Mouse (Mus musculus) limb, embryonic 11.5 days (tissue): ENCODE measurements around the gene Wrb. TPM values are rescaled to one million over a fixed set of nuclear protein-coding genes. Genes with fewer than 3 reads are reported as not detected.

ENCODE experiments used
- ATAC-seq: fragments of 200-750 bp; cut with Nextera tagmentation; 2 replicates; pipeline ENCODE4 v1.8.0; 2017; ENCODE audit warnings: low read depth; ENCODE audit not compliant: insufficient number of reproducible peaks, low FRiP score, low TSS enrichment
- DNase-seq: peaks from one replicate; pipeline ENCODE4 v3.0.0-alpha.2; 2015; ENCODE audit warnings: low spot score
- H3K27ac ChIP-seq: fragments of 300-500 bp; sonication (generic); replicated peaks from 2 replicates; pipeline ENCODE4 v1.5.1; 2014; ENCODE audit warnings: low read depth, mild to moderate bottlenecking, low read length
- H3K27me3 ChIP-seq: fragments of 300-500 bp; sonication (generic); 2 replicates; pipeline ENCODE4 v1.6.1; 2014; ENCODE audit warnings: mild to moderate bottlenecking, low read length, mixed read lengths; ENCODE audit not compliant: control insufficient read depth, insufficient read depth
- H3K36me3 ChIP-seq: fragments of 300-500 bp; sonication (generic); 2 replicates; pipeline ENCODE4 v1.6.1; 2014; ENCODE audit warnings: mild to moderate bottlenecking, low read length, moderate library complexity, mixed read lengths; ENCODE audit not compliant: control insufficient read depth, insufficient read depth
- H3K4me1 ChIP-seq: fragments of 300-500 bp; sonication (generic); 2 replicates; pipeline ENCODE4 v1.6.1; 2014; ENCODE audit warnings: low read length, mixed read lengths; ENCODE audit not compliant: control insufficient read depth, insufficient read depth
- H3K4me2 ChIP-seq: fragments of 300-500 bp; sonication (generic); 2 replicates; pipeline ENCODE4 v1.6.1; 2014; ENCODE audit warnings: low read depth, mild to moderate bottlenecking, moderate library complexity; ENCODE audit not compliant: severe bottlenecking
- H3K4me3 ChIP-seq: fragments of 300-500 bp; sonication (generic); 2 replicates; pipeline ENCODE4 v1.5.1; 2014; ENCODE audit warnings: low read depth, low read length
- H3K9ac ChIP-seq: fragments of 300-500 bp; sonication (generic); 2 replicates; pipeline ENCODE4 v1.6.1; 2014; ENCODE audit warnings: mild to moderate bottlenecking, low read length
- H3K9me3 ChIP-seq: fragments of 300-500 bp; sonication (generic); 2 replicates; pipeline ENCODE4 v1.6.1; 2016; ENCODE audit warnings: low read length; ENCODE audit not compliant: control insufficient read depth
- WGBS: fragments of 180-500 bp; shearing (Covaris S2); extraction: QIAGEN DNeasy Blood & Tissue Kit; methylation state at CpG from one replicate; pipeline ENCODE4 v1.1.7; 2014; 5-methylcytosine and 5-hydroxymethylcytosine counted together
- polyA plus RNA-seq: library from polyadenylated mRNA; unstranded; fragments of >200 nt; fragmentation: Nextera tagmentation; extraction: Ambion mirVana; gene quantifications from 2 replicates; pipeline ENCODE4 v1.2.1, GENCODE M21; 2014

The Wrb gene
- polyA plus RNA-seq, 1 experiment from 2014 or later: 75.7 TPM

DNA sequence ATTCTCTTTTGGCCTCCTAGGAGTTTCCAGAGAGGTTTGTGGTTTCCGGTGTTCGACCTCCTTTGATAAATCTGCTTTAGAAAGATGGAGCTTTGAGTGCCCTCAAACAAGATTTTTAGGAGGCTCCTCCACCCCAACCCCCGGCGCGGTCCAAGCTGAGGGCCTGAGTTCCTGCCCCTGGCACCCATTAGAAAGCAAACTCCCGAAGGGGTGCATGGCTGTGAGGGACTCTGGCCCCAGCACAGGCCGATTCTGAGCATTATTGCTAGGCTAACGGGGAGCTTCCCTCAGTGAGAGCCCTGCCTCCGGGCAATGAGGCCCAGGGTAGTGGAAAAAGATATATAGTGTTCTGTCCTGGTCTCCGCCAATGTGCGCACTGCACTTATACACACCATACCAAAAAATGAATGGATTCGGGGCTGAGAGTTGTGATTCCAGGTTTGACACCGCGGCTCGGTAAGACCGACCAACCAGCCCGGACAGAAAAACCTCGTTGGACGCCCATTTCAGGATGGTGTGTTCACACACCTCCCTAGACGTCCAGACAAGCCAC, 14.7 kb downstream of the Wrb start:
- Histone ChIP-seq H3K4me2 (peak overlapping the region; percentile 89; the same call in 1 of the 2 replicates), H3K36me3 (no peaks in the 10 kb centered on the region), H3K27ac (no peak overlapping the region), H3K27me3 (no peaks in the 10 kb centered on the region), H3K4me1 (peaks cover 3% of the 10 kb centered on the region; the same call in 1 of the 2 replicates), H3K9me3 (no peaks in the 10 kb centered on the region), H3K9ac (peak overlapping the region; percentile 85), H3K4me3 (peak overlapping the region; percentile 45)
- no peak for DNase-seq
- no peak for ATAC-seq
- 82% methylated on average over 20 of the region's 20 CpGs for WGBS

DNA sequence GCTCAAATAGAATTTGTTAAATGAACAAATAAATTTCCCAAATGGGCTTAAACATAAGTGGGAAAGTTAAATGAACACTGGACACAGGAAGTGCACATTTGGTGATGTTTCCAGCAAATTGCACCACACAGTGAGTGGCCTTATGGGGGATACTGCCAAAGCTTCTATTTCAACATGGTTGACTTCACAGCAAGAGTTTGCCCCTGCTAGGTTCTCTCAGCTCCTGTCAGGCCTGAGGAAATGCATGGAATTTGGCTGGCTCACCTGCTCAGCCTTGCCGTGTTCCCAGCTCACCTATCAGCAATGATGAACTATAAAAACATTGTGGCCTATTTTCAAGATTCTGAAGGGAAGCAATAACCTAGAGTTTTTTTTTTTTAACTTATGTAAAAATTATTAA, 15.7 kb downstream of the Wrb start:
- Histone ChIP-seq H3K4me1 (peaks cover 3% of the 10 kb centered on the region; the same call in 1 of the 2 replicates), H3K9me3 (no peaks in the 10 kb centered on the region), H3K4me2 (no peak overlapping the region), H3K4me3 (no peak overlapping the region), H3K9ac (no peak overlapping the region), H3K27me3 (no peaks in the 10 kb centered on the region), H3K27ac (no peak overlapping the region), H3K36me3 (no peaks in the 10 kb centered on the region)
- 85% methylated on average over 1 of the region's 1 CpGs for WGBS
- DNase-seq (no peak), ATAC-seq (no peak)

DNA sequence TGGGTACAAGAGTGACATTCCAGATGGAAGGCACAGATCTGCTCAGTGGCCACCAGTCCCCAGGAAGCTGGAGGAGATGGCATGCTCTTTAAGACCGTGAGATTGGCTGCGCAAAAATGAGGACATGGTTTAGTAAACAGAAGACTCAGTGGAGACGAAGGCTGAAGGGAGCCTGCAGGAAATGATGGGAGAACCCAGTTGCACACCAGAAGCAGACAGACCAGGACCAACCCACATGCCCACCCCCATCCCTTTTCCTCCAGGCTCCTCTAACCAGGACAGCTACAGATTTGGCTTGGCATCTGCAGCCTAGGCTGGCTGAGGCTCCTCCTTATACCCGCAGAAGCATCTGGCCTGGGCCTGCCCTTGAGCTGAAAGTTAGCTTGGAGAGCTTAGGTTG, 16.1 kb downstream of the Wrb start:
- Histone ChIP-seq H3K9me3 (no peaks in the 10 kb centered on the region), H3K4me1 (peaks cover 3% of the 10 kb centered on the region; the same call in 1 of the 2 replicates), H3K4me2 (no peak overlapping the region), H3K4me3 (no peak overlapping the region), H3K27me3 (no peaks in the 10 kb centered on the region), H3K9ac (no peak overlapping the region), H3K27ac (no peak overlapping the region), H3K36me3 (no peaks in the 10 kb centered on the region)
- no peak for ATAC-seq
- 89% methylated on average over 4 of the region's 4 CpGs for WGBS
- no peak for DNase-seq

DNA sequence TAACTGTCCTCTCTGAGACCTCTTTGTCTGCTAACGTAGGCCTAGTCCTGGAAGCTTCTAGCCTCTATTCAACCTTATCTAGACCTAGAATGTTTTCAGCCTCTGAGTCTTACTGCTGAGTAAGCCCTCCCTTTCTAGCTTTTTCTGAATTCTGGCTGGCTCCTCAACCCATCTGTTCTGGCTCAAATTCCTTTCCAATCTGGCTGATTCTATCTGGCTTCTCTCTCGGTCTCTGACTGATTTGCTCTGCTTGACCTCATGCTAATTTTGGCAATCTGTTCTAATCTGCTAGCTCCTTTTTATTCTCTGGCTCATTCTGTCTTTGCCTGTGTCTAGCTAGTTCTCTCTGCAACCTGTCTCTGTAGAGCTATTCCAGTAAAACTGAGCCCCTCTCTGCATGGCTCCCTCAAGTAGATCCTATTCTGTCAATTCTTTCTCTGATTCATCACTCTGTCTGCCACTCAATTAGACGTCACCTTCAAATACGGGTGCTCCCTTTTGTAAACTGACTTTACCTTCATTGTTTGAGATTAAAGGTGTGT, 20.6 kb downstream of the Wrb start:
- no peak for ATAC-seq

DNA sequence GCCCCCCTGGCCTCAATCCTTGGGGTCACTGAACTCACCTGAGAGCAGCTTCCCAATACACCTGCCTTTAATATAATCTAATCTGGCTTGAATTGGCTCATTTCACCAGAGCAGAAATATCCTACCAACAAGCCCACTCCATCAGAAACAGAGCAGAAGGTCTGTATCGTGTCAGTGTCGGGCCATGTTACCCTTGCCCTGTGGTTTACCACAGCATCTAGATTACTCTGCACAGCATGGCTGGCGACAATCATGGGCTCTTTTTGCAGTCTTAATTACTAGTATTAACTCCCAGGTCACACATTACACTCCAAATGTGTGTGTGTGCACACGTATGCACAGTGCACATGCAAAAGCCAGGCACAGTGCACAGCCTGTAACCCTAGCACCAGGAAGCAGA, 23.6 kb downstream of the Wrb start:
- H3K4me1 ChIP-seq: no peaks in the 10 kb centered on the region
- ATAC-seq: no peak
- DNase-seq: no peak
- H3K36me3 ChIP-seq: no peaks in the 10 kb centered on the region
- H3K4me2 ChIP-seq: no peak overlapping the region
- no peak overlapping the region for H3K4me3 ChIP-seq
- WGBS: 86% methylated on average over 4 of the region's 4 CpGs
- H3K27ac ChIP-seq: no peak overlapping the region
- no peaks in the 10 kb centered on the region for H3K9me3 ChIP-seq
- H3K27me3 ChIP-seq: no peaks in the 10 kb centered on the region
- H3K9ac ChIP-seq: no peak overlapping the region

More for the DNA sequence above, 20.6 kb downstream of the Wrb start:
- Histone ChIP-seq H3K4me1 (no peaks in the 10 kb centered on the region), H3K9me3 (no peaks in the 10 kb centered on the region), H3K27ac (no peak overlapping the region), H3K36me3 (no peaks in the 10 kb centered on the region), H3K27me3 (no peaks in the 10 kb centered on the region), H3K4me3 (no peak overlapping the region), H3K4me2 (no peak overlapping the region), H3K9ac (no peak overlapping the region)
- 80% methylated on average over 4 of the region's 4 CpGs for WGBS
- DNase-seq: no peak

DNA sequence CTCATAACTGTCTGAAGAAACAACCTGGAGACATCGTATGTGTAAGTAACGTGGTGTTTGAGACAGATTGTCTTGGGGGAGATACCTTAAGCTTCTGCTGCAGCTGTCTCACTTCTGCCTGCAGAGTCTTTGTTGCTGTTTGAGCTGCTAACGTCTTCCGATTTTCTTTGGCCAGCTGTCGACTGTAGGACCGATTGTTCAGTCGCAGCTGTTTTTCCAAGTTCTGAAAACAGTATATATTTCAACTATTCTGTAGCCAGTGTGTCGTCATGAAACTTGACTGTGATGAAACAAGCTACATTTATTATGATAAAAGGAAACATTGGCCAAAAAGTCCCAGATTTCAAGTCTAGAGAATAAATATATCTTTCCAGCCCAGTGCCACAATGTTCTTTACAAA, 28.4 kb downstream of the Wrb start:
- ATAC-seq (no peak), DNase-seq (no peak)
- Histone ChIP-seq H3K4me1 (peaks cover 4% of the 10 kb centered on the region; the same call in 1 of the 2 replicates), H3K9ac (no peak overlapping the region), H3K36me3 (no peaks in the 10 kb centered on the region), H3K27me3 (no peaks in the 10 kb centered on the region), H3K9me3 (no peaks in the 10 kb centered on the region), H3K4me2 (no peak overlapping the region), H3K4me3 (no peak overlapping the region), H3K27ac (no peak overlapping the region)
- 85% methylated on average over 8 of the region's 8 CpGs for WGBS

DNA sequence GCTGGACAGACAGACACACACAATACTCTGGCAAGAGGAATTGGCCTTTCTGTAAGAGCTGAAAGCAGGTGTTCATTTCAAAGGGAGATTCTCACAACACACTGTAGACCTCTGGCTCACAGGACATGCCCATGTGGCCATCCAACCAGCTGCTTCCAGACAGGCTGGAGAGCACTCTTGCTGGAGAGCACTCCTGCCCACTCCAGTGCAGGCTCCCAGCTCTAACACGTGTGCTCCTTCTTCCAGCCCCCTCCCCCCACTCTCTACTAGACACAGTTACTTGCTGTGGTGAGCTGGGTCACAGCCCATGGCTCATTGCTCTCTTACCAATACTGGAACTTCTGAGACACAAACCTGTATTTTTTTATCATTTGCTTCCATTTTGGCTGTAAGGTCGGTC, 30.2 kb downstream of the Wrb start:
- H3K27me3 ChIP-seq: no peaks in the 10 kb centered on the region
- WGBS: 42% methylated on average over 2 of the region's 2 CpGs
- H3K4me1 ChIP-seq: peaks cover 4% of the 10 kb centered on the region; the same call in 1 of the 2 replicates
- H3K27ac ChIP-seq: no peak overlapping the region
- no peak for DNase-seq
- H3K36me3 ChIP-seq: no peaks in the 10 kb centered on the region
- no peak overlapping the region for H3K9ac ChIP-seq
- no peak for ATAC-seq
- no peaks in the 10 kb centered on the region for H3K9me3 ChIP-seq
- H3K4me3 ChIP-seq: no peak overlapping the region
- no peak overlapping the region for H3K4me2 ChIP-seq

DNA sequence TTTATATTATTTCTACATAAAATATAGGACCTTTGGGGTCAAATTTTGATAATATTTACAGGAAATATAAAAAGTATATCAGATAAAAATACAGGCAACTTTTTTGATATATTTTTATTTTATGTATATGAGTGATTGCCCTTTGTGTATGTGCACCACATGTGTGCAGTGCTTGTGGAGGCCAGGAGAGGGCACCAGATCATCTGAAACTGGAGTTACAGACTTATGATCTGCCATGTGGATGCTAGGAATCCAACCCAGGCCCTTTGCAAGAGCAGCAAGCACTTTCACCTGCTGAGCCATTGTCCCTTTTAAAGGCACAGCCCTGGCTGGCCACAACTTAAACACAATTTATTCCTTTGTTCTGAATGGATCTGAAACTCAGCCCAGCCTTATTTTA, 33.9 kb downstream of the Wrb start:
- no peak overlapping the region for H3K27ac ChIP-seq
- no peak overlapping the region for H3K4me3 ChIP-seq
- H3K4me2 ChIP-seq: no peak overlapping the region
- H3K27me3 ChIP-seq: no peaks in the 10 kb centered on the region
- H3K4me1 ChIP-seq: peaks cover 4% of the 10 kb centered on the region; the same call in 1 of the 2 replicates
- ATAC-seq (no peak), DNase-seq (no peak)
- H3K9ac ChIP-seq: no peak overlapping the region
- H3K9me3 ChIP-seq: no peaks in the 10 kb centered on the region
- H3K36me3 ChIP-seq: no peaks in the 10 kb centered on the region

DNA sequence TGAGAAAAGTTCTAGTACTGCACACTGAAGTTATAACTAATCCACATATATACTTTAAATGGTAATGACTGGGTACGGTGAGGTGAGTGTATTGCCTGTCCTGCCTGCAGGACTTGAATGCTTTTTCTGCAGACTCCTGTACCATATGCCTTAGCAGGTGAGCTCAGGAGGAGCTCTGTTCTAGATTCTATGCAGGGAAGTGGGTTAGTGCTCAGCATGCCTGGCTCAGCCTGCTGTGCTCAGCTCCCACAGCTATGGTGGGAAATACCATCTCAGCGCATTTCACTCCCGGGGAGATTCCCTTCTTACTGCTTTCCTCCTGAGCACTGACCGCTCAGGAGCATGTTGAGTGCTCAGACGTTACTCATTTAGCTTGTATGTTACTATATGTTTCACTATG, 42.4 kb downstream of the Wrb start:
- no peaks in the 10 kb centered on the region for H3K4me1 ChIP-seq
- H3K9me3 ChIP-seq: no peaks in the 10 kb centered on the region
- DNase-seq: no peak
- H3K4me3 ChIP-seq: no peak overlapping the region
- no peak for ATAC-seq
- H3K27me3 ChIP-seq: no peaks in the 10 kb centered on the region
- H3K4me2 ChIP-seq: no peak overlapping the region
- WGBS: 85% methylated on average over 5 of the region's 5 CpGs
- no peak overlapping the region for H3K9ac ChIP-seq
- H3K27ac ChIP-seq: no peak overlapping the region
- no peaks in the 10 kb centered on the region for H3K36me3 ChIP-seq
